29 mouse cellular contexts compared by ENCODE assay signal in genomic region chr1:120012638-120013037, GRCm38 (mm10). TPM values are rescaled to one million over a fixed set of nuclear protein-coding genes. Genes with fewer than 3 reads are reported as not detected.
"Had no signal": no experiment of that assay in that cellular context is flagged by ENCODE, and none has a peak within 500 bp of the region (broad histone marks: within the 10 kb centered on the region; RNA-seq: fewer than 3 reads in every experiment).

No protein-coding gene starts in this region.

- H3K4me3 ChIP-seq: heart, embryonic 10.5 days; heart, embryonic 12.5 days; heart, embryonic 13.5 days; heart, embryonic 15.5 days; hindbrain, embryonic 10.5 days; hindbrain, embryonic 12.5 days; hindbrain, embryonic 13.5 days; hindbrain, embryonic 15.5 days; intestine, embryonic 15.5 days; kidney, embryonic 15.5 days; layer of hippocampus, adult 2 months had no signal

- H3K9ac ChIP-seq: heart, embryonic 12.5 days; heart, embryonic 13.5 days; heart, embryonic 15.5 days; hindbrain, embryonic 12.5 days; hindbrain, embryonic 13.5 days; hindbrain, embryonic 14.5 days; hindbrain, embryonic 15.5 days; intestine, embryonic 15.5 days; kidney, embryonic 15.5 days had no signal

- H3K27ac ChIP-seq: heart, embryonic 10.5 days; heart, embryonic 13.5 days; heart, embryonic 15.5 days; hindbrain, embryonic 10.5 days; hindbrain, embryonic 12.5 days; hindbrain, embryonic 13.5 days; hindbrain, embryonic 14.5 days; hindbrain, embryonic 15.5 days; intestine, embryonic 15.5 days; kidney, embryonic 15.5 days; kidney, postnatal 0 days; layer of hippocampus, adult 2 months had no signal

- H3K4me2 ChIP-seq: heart, embryonic 11.5 days; heart, embryonic 12.5 days; heart, embryonic 13.5 days; heart, embryonic 15.5 days; hindbrain, embryonic 12.5 days; hindbrain, embryonic 13.5 days; hindbrain, embryonic 14.5 days; hindbrain, embryonic 15.5 days; intestine, embryonic 15.5 days; kidney, embryonic 15.5 days had no signal

- ATAC-seq: inflammation-experienced regulatory T-cells, adult 6 months had no signal

- H3K36me3 ChIP-seq: heart, embryonic 10.5 days; heart, embryonic 12.5 days; heart, embryonic 13.5 days; heart, embryonic 15.5 days; hindbrain, embryonic 10.5 days; hindbrain, embryonic 12.5 days; hindbrain, embryonic 13.5 days; hindbrain, embryonic 15.5 days; intestine, embryonic 15.5 days; kidney, embryonic 15.5 days had no signal

- H3K9me3 ChIP-seq: heart, embryonic 10.5 days; heart, embryonic 12.5 days; heart, embryonic 13.5 days; heart, embryonic 15.5 days; hindbrain, embryonic 10.5 days; hindbrain, embryonic 12.5 days; hindbrain, embryonic 13.5 days; hindbrain, embryonic 15.5 days; intestine, embryonic 15.5 days; kidney, embryonic 15.5 days had no signal

RNA-seq across cellular contexts. Expression of gene Sctr, which starts 5.9 kb away (rescaled TPM):
- total RNA-seq: heart, adult 8-10 months; heart, postnatal 25 days; heart, postnatal 36 days; hematopoietic stem cell, adult 5-6 weeks had no signal
- polyA plus RNA-seq: heart, embryonic 10.5 days; heart, embryonic 11.5 days; heart, embryonic 15.5 days; heart, embryonic 16.5 days; heart, postnatal 0 days; inflammation-experienced regulatory T-cells, adult 6 months had no signal

RNA-seq across cellular contexts. Expression of gene Cfap221, which starts 15.6 kb away (rescaled TPM):
- total RNA-seq: heart, adult 8-10 months; heart, postnatal 10 days; heart, postnatal 14 days; heart, postnatal 25 days; heart, postnatal 36 days; heart, postnatal 4 days; hematopoietic stem cell, adult 5-6 weeks had no signal
- polyA plus RNA-seq: heart, embryonic 10.5 days; heart, embryonic 12.5 days; heart, embryonic 13.5 days; heart, embryonic 14.5 days; heart, postnatal 0 days; inflammation-experienced regulatory T-cells, adult 6 months; intestine, embryonic 15.5 days; intestine, embryonic 16.5 days; intestine, postnatal 0 days; kidney, adult 2 months; kidney, postnatal 0 days; large intestine, adult 2 months had no signal
